Mouse (Mus musculus) limb, embryonic 12.5 days (tissue): ENCODE results near the gene Myo9a. TPM values are rescaled to one million over a fixed set of nuclear protein-coding genes. Genes with fewer than 3 reads are reported as not detected.

Experiments
- ATAC-seq: fragments of 200-750 bp; cut with Nextera tagmentation; 2 replicates; pipeline ENCODE4 v1.8.0; 2017; ENCODE audit warnings: low read depth, moderate TSS enrichment; ENCODE audit not compliant: insufficient number of reproducible peaks, insufficient read depth, low FRiP score, low TSS enrichment
- H3K27ac ChIP-seq: fragments of 300-500 bp; sonication (generic); 2 replicates; pipeline ENCODE4 v1.5.1; 2016; ENCODE audit warnings: mild to moderate bottlenecking, moderate library complexity
- H3K27me3 ChIP-seq: fragments of 300-500 bp; sonication (generic); 2 replicates; pipeline ENCODE4 v1.6.1; 2016; ENCODE audit warnings: mild to moderate bottlenecking, moderate library complexity
- H3K36me3 ChIP-seq: fragments of 300-500 bp; sonication (generic); 2 replicates; pipeline ENCODE4 v1.6.1; 2016; ENCODE audit warnings: mild to moderate bottlenecking, moderate library complexity
- H3K4me1 ChIP-seq: fragments of 300-500 bp; sonication (generic); replicated peaks from 2 replicates; pipeline ENCODE4 v1.6.1; 2016
- H3K4me2 ChIP-seq: fragments of 300-500 bp; sonication (generic); 2 replicates; pipeline ENCODE4 v1.6.1; 2016; ENCODE audit warnings: mild to moderate bottlenecking, moderate library complexity
- H3K4me3 ChIP-seq: fragments of 300-500 bp; sonication (generic); replicated peaks from 2 replicates; pipeline ENCODE4 v1.5.1; 2016; ENCODE audit warnings: mild to moderate bottlenecking
- H3K9ac ChIP-seq: fragments of 300-500 bp; sonication (generic); replicated peaks from 2 replicates; pipeline ENCODE4 v1.6.1; 2016; ENCODE audit warnings: mild to moderate bottlenecking, moderate library complexity
- H3K9me3 ChIP-seq: fragments of 300-500 bp; sonication (generic); 2 replicates; pipeline ENCODE4 v1.6.1; 2016; ENCODE audit warnings: mild to moderate bottlenecking, moderate library complexity
- WGBS: fragments of 180-500 bp; shearing (Covaris S2); methylation state at CpG from one replicate; pipeline ENCODE4 v1.1.7; 2016; 5-methylcytosine and 5-hydroxymethylcytosine counted together
- polyA plus RNA-seq: library from polyadenylated mRNA; unstranded; fragments of >200 nt; fragmentation: Nextera tagmentation; extraction: Ambion mirVana; gene quantifications from 2 replicates; pipeline ENCODE4 v1.2.1, GENCODE M21; 2016

Gene Myo9a
- polyA plus RNA-seq, 1 experiment from 2014 or later, result 16.6 TPM

DNA sequence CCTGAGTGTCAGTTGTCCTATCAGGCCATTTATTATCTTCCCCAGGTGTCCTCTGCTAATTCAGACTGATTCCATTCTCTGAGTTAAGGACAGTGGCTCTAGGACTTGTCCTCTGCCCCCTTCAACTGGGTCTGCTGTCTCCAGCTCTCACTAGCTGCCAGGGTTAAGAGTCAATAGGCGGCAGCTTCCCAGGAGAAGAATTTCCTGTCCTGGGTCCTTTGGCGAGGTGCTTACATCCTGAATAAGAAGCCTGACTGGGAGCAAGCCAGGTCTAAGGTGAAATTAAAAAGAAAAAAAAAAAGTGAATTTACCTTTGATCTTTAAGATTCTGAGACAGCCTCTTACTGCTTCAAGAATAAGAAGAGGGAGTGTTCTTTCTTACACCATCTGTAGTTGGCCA lies 189.0 kb downstream of the Myo9a start:
- no peak overlapping the region for H3K4me3 ChIP-seq
- no peak overlapping the region for H3K9ac ChIP-seq
- no peak for ATAC-seq
- peaks cover 39% of the 10 kb centered on the region for H3K4me1 ChIP-seq
- no peaks in the 10 kb centered on the region for H3K27me3 ChIP-seq
- H3K4me2 ChIP-seq, result no peak overlapping the region
- H3K36me3 ChIP-seq, result no peaks in the 10 kb centered on the region
- H3K27ac ChIP-seq, result peak overlapping the region; percentile 26; the same call in 1 of the 2 replicates
- 43% methylated on average over 2 of the region's 2 CpGs for WGBS
- no peaks in the 10 kb centered on the region for H3K9me3 ChIP-seq

DNA sequence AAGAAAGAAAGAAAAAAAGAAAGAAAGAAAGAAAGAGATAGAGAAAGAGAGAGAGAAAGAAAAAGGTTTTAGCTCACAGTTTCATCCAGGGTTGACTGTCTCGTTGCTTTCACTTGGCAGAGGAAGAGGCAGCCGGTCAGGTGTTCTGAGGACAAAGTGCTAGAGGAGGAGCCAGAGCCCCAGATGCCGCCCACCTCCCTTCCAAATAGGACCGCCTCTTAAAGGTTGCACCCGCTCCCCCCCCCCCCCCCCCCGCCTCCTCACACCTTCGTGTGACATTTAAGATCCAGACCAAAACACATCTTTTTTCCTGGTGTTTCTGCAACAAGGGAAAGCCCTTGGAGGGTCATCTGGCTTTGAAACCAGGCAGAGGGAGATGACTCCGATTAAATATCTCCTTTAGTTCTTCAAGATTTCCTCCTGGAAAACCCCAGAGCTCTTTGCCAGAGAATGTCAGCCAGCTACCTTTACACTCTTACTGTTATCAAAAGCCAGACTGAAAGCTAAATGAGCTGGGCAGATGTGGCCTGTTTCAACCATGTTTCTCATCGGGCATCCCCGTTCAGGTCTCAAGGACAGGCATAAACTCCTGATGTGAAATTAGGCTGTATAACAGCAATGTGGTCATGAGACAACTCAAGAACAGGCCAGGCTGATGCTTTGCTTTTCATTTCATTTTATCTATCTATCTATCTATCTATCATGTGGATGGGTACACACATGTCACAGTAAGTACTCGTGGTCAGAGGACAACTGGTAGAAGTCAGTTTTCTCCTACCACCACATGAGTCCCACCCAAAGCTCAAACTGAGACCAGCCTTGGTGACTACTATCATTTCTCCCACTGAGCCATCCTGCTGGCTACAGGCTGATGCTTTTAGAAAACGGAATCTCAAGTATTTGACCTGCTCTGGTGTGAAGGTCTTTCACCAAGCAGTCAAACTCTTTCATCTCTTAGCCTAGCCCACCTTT lies 190.5 kb downstream of the Myo9a start:
- Histone ChIP-seq H3K27ac (peak overlapping the region; percentile 54; the same call in 1 of the 2 replicates), H3K27me3 (no peaks in the 10 kb centered on the region), H3K4me3 (no peak overlapping the region), H3K4me1 (peaks cover 39% of the 10 kb centered on the region), H3K36me3 (no peaks in the 10 kb centered on the region), H3K9me3 (no peaks in the 10 kb centered on the region), H3K4me2 (no peak overlapping the region), H3K9ac (no peak overlapping the region)
- ATAC-seq, result no peak
- WGBS, result 56% methylated on average over 12 of the region's 12 CpGs

DNA sequence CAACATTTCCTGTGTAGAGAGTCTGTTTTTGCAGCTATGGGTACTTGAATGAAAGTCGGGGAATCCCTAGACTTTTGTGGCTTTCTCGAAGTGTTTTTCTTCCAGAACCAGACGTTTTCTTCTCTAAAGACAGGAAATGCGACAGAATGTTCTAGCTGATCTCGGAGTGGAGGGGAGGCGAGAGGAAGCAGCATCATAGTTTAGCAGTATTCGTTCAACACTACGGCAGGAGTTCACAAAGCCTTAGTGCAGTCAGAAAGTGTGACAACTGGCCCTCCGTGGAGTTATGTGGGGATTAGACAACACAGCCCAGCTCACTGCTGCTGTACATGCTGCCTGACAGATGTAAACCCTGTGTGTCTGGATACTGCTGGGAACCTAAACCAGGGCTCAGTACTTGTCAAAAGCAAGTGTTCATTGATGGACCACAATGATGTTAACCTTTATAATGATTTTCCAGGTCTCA lies 191.2 kb downstream of the Myo9a start:
- no peaks in the 10 kb centered on the region for H3K9me3 ChIP-seq
- 53% methylated on average over 9 of the region's 9 CpGs for WGBS
- ATAC-seq, result no peak
- H3K27ac ChIP-seq, result peak overlapping the region; percentile 54; the same call in 1 of the 2 replicates
- H3K4me2 ChIP-seq, result no peak overlapping the region
- no peak overlapping the region for H3K9ac ChIP-seq
- no peaks in the 10 kb centered on the region for H3K27me3 ChIP-seq
- no peaks in the 10 kb centered on the region for H3K36me3 ChIP-seq
- peaks cover 39% of the 10 kb centered on the region for H3K4me1 ChIP-seq
- no peak overlapping the region for H3K4me3 ChIP-seq

DNA sequence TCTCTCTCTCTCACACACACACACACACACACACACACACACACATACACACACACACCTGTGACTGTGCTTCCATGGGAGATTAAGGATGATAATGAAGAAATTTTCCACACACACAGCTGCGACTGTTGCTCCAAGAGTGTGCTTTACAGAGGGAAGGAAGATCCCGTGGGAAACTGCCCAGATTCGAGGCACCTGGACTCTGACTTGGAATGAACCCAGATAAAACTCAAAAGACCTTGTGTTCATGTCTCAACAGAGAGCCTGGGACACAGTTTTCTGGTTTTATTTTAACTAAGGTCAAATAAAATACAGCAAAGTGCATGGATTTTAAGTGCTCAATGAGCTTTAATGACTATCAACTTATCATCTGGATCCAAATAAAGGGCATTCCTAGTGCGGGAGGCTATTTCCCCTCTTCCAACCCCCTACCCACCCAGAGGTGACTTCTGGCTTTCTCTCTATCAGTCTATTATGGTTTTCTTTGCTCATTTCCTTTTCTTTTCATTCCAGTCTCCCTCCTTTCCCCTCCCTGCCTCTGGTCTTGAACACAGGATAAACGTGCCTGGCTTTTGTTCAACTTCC lies 191.9 kb downstream of the Myo9a start:
- 47% methylated on average over 5 of the region's 5 CpGs for WGBS
- Histone ChIP-seq H3K27ac (peak overlapping the region; percentile 37; the same call in 1 of the 2 replicates), H3K4me3 (no peak overlapping the region), H3K36me3 (no peaks in the 10 kb centered on the region), H3K9ac (no peak overlapping the region), H3K9me3 (no peaks in the 10 kb centered on the region), H3K4me2 (no peak overlapping the region), H3K27me3 (no peaks in the 10 kb centered on the region), H3K4me1 (peaks cover 39% of the 10 kb centered on the region)
- no peak for ATAC-seq

DNA sequence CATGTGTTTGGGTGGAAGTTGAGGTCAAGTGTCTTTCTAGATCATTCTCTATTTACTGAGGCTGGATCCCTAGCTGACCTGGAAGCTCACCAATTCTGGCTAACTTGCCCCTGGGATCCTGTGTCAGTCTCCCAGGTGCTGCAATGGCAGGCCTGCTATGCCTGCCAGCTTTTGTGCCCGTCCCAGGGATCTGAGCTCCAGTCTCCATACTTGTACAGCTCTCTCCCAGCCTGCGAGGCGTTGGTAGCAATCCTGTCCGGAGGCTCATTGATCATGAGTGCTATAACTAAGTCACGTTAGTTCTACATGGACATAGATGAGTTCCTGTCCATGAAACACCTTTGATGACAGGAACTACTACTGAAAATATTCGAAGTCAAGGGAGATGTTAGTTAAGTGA lies 193.1 kb downstream of the Myo9a start:
- WGBS, result 89% methylated on average over 6 of the region's 6 CpGs
- H3K27me3 ChIP-seq, result no peaks in the 10 kb centered on the region
- H3K9me3 ChIP-seq, result no peaks in the 10 kb centered on the region
- H3K4me1 ChIP-seq, result peaks cover 36% of the 10 kb centered on the region
- H3K9ac ChIP-seq, result no peak overlapping the region
- no peak overlapping the region for H3K4me2 ChIP-seq
- no peak overlapping the region for H3K4me3 ChIP-seq
- H3K27ac ChIP-seq, result no peak overlapping the region
- ATAC-seq, result no peak
- no peaks in the 10 kb centered on the region for H3K36me3 ChIP-seq

DNA sequence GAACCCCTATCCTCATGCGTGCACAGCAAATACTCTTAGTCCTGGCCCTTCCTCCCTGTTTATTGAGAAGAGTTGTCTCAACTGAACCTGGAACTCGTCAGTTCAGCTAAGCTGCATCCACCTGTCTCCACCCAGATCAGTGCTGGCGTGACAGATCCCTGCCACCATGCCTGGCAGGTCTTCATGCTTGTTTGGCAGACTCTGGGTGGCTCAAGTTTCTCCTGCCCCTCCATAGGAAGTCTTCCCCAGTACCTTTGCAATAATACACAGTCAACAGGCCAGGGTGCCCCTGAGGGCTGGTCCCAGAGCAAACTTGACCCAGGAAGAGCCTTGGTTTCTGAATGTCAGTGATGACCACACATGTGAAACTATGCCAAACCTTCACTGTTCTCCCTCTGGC lies 194.5 kb downstream of the Myo9a start:
- Histone ChIP-seq H3K4me1 (peaks cover 28% of the 10 kb centered on the region), H3K9ac (no peak overlapping the region), H3K27ac (no peak overlapping the region), H3K27me3 (no peaks in the 10 kb centered on the region), H3K9me3 (no peaks in the 10 kb centered on the region), H3K4me2 (no peak overlapping the region), H3K36me3 (no peaks in the 10 kb centered on the region), H3K4me3 (no peak overlapping the region)
- 64% methylated on average over 3 of the region's 3 CpGs for WGBS
- no peak for ATAC-seq

DNA sequence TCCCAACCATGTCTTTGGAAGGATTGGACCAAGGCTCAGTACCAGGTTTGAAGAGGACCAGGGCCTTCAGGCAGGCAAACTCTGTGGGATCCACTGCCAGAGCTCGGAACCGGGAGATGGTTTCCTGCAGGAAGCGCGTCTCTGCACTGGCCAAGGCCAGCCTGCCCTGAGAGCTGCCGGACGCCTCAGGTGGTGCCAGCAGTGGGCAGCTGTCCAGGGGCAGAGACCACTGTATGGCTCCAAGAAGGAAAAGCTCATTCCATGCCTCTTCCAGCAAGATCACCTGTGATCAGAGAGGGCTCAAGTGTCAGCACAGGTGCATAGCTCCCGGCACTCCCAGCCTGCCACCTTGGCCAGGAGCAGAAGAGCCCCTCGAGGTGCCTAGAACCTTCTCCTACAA lies 196.6 kb downstream of the Myo9a start:
- Histone ChIP-seq H3K9me3 (no peaks in the 10 kb centered on the region), H3K9ac (no peak overlapping the region), H3K4me1 (peaks cover 17% of the 10 kb centered on the region), H3K27me3 (no peaks in the 10 kb centered on the region), H3K4me2 (no peak overlapping the region), H3K36me3 (no peaks in the 10 kb centered on the region), H3K27ac (no peak overlapping the region), H3K4me3 (no peak overlapping the region)
- no peak for ATAC-seq
- 87% methylated on average over 8 of the region's 8 CpGs for WGBS

DNA sequence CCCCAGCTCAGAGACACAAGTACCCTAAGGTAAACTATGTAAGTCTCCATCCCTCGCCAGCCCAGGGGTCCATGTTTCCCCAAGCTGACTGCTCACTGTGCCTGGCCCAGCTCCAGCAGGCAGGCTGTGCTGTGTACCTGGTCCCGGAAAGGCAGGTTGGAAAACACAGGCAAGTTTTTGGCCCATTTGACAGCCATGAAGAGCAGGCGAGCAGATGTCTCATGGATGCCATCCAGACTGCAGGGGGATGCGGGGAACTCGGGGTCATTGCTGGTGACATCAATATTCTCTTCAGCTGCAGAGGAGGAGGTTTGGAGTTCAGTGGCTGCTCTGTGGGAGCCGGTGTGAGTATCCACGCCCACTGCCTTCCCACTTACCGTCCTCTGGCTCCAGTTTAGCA lies 197.5 kb downstream of the Myo9a start:
- H3K4me1 ChIP-seq, result peaks cover 13% of the 10 kb centered on the region; the same call in 1 of the 2 replicates
- no peaks in the 10 kb centered on the region for H3K36me3 ChIP-seq
- H3K4me2 ChIP-seq, result no peak overlapping the region
- H3K27me3 ChIP-seq, result no peaks in the 10 kb centered on the region
- H3K9ac ChIP-seq, result no peak overlapping the region
- H3K4me3 ChIP-seq, result no peak overlapping the region
- WGBS, result 70% methylated on average over 8 of the region's 8 CpGs
- no peak overlapping the region for H3K27ac ChIP-seq
- H3K9me3 ChIP-seq, result no peaks in the 10 kb centered on the region
- no peak for ATAC-seq

DNA sequence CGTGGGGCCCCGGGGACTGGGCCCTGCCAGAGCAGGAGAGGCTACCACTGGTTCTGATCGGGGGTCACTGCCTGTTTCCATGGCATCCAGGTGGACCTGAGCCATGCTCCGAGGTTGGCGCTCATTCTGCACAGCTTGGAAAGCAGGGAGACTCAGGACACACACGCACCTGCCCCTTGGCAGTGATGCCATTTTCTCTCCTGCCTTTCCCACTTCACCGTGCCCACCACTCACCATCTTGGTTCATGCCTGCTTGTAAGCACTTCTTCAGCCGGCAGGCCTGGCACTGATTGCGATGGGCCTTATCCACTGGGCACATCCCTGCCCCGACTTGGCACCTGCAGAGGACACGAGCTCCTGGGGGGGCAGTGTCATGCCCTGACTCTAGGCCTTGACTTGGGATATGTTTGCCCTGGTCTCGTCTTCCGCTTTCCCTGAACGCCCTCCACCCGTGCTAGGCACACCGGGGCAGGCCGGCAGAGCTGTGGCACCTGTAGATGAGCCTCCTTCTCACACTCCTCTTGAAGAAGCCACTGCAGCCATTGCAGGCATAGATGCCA lies 198.1 kb downstream of the Myo9a start:
- ATAC-seq, result no peak
- Histone ChIP-seq H3K4me3 (no peak overlapping the region), H3K27me3 (no peaks in the 10 kb centered on the region), H3K4me2 (no peak overlapping the region), H3K27ac (no peak overlapping the region), H3K4me1 (peaks cover 16% of the 10 kb centered on the region), H3K36me3 (no peaks in the 10 kb centered on the region), H3K9me3 (no peaks in the 10 kb centered on the region), H3K9ac (no peak overlapping the region)
- 86% methylated on average over 17 of the region's 17 CpGs for WGBS

DNA sequence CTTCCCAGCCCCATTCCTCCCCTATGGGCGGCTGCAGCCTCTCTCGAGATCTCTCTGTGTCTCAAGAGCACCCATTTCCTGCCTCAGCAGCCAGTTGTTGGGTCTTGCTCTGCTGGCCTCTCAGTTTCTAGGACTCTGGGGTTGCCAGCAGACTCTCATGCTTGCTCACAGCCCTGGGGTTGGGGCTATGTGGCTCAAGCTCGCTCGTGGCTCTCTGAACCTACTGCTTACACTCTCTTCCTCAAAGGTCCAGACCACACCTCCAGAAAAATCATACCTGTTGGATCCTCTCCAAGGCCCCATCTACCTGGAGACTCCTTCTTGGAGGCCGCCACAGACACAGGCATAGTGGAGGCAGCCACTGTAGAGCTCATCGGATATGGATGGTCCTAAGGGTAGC lies 198.8 kb downstream of the Myo9a start:
- no peak overlapping the region for H3K27ac ChIP-seq
- H3K4me2 ChIP-seq, result no peak overlapping the region
- no peaks in the 10 kb centered on the region for H3K27me3 ChIP-seq
- peaks cover 18% of the 10 kb centered on the region for H3K4me1 ChIP-seq
- no peaks in the 10 kb centered on the region for H3K9me3 ChIP-seq
- no peak overlapping the region for H3K9ac ChIP-seq
- no peak for ATAC-seq
- no peak overlapping the region for H3K4me3 ChIP-seq
- no peaks in the 10 kb centered on the region for H3K36me3 ChIP-seq
- 79% methylated on average over 6 of the region's 6 CpGs for WGBS

DNA sequence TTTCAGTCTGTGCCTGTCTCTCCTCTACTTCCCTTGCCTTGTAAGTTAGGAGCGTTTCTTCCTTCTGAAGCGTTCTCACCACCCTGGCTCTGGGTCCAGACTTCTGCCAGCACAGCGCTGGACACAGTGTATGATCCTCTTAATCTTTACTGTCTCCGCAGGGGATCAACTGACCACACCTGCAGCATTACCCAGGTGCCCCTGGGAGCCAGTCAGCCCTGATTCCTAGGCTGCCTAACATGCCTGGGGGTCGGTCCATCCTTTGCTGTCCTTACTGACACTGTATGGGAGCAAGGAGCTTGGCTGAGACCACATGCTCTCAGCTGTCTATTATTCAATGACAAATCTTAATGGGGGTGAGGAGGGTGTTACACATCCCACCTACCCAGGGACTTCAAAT lies 199.3 kb downstream of the Myo9a start:
- no peak for ATAC-seq
- Histone ChIP-seq H3K4me3 (no peak overlapping the region), H3K4me1 (peaks cover 20% of the 10 kb centered on the region), H3K9ac (no peak overlapping the region), H3K4me2 (no peak overlapping the region), H3K27ac (no peak overlapping the region), H3K36me3 (no peaks in the 10 kb centered on the region), H3K27me3 (no peaks in the 10 kb centered on the region), H3K9me3 (no peaks in the 10 kb centered on the region)
- WGBS, result 82% methylated on average over 5 of the region's 5 CpGs
